Mouse (Mus musculus): ENCODE measurements at regions not wholly inside any gene's neighbourhood (a gene's known extent, or its start where the extent isn't known, plus 50 kb on each side); places are given as distances from the start of the nearest gene placed in this dataset.
A peak's percentile ranks its signal among the peaks of the same experiment; 100 is the strongest.

DNA sequence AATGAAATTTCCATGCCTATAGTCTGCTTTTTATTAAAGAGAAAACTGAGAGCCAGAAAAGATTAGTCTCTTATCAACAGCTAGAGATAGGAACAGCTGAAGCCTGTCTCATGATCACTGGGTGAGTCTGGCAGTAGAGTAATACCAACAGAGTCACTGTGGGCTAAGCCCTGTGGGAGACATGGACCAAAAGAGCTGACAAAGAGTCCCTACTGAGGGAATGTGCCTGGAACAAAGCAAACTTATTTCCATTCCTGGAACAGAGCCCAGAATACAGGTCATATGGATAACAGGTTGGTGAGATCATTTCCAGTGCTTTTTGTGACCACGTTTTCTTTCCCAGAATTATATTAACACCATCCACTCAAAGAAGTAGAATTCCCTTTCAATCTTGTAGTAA lies 237.4 kb downstream of the Tmsb4x start:
- DNase-seq (ENCODE audit: extremely low spot score) = no peak

DNA sequence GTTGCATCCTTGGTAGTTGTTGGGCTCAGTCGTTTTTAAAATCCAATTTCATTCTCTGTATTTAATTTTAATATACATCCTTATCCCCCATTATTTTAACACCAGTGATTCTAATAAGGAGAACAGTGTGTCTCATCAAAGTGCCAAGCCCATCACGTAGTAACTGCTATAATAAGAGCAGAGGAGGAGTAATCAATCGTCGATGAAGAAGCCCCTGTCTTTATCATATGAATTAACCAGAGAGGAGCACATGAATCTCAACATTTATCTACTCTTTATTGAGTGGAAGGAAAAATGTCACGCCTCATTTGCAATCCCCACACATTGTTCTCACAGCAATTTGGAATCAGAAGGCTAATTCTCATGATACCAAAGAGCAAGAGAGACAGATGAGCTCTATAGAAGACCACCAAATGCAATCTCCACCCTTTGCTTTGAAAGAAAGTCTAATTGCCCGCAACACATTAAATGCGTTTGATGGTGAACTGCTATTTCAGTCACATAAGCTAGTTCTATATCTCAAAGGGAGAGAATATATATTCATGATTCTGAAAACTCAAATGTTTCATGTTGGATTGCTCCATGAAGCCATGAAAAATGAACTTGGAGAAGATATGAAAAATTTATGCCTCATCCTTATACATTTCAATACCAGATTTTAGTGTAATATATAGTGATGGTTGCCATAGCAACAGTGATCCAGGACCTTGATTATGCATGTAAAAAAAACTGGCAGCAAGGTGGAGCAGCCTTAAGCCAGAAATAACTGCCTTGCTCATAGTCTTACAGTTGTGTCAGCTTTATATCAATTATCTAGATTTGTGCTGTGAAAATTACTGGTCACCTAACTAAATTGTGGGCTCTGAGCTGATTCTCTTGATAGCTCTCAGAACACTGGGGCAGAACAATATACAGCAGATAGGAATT lies 244.2 kb downstream of the Tmsb4x start:
- no peak for DNase-seq (ENCODE audit: extremely low spot score)

DNA sequence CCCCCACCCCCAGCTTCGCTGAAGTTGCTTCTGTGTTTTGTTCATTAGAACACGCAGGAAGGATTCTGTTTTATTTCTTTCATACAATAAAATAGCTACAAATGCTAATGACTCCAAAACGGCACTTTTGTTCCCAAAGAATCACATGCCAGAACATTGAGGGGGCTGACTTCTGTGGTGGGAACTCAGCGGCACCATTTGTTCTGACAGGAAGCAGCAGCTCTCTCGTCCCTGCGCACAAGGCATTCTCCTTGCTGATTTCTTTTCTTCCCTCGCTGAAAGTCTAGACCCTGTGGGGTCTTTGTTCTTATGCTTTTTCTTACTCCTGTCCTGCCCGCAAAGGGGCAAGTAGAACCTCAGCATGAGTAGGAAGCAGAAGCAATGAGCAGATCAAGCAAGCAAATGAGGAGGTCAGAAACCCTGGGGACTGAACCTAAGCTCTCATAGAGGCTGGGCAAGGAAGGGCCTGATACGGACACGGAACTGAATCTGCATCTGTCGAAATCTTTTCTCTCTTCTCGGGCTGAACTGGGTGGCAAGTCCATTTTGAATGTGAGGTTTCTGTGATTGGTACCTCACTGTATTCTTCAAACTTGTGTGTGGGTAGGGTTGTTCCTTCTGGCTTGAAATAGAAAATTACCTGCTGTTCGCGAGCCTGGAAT lies 256.5 kb downstream of the Tmsb4x start:
- DNase-seq (ENCODE audit: extremely low spot score) = no peak

DNA sequence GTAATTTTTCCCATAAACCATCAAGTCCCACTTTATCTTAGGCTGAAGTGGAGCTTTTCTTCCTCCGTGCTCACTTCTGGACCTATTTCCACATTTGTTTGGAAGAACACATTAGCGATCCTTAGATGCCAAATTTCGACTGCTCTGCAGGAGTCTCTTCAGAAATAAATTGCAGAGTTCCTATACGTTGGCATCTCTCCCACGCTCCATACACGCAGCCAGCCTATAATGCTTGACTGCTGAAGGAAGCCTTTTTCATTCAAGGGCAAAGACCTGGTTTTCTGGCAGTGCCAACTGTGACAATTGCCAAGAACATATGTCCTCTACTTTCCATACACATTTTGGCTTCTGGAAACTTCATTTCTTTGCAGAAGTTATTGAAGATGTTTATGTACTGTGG lies 258.1 kb downstream of the Tmsb4x start:
- no peak for DNase-seq (ENCODE audit: extremely low spot score)

DNA sequence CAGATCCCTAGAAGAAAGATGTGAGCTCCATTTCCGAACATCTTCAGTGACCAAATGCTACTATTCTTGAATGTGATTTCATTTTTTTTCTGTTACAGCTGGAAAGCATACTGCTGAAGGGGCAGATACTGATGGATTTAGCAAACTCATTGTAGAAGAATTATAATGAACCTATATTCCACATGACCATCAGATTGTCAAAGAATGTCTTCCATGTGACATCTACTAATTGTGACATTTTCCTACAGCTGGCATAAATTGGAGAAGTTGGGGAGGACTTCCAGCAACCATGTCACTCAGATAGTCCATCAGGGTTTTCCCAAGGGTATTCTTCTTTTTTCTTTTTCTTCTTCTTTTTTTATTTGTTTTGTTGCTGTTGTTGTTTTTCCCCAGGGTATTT lies 263.2 kb downstream of the Tmsb4x start:
- DNase-seq (ENCODE audit: extremely low spot score) = no peak

DNA sequence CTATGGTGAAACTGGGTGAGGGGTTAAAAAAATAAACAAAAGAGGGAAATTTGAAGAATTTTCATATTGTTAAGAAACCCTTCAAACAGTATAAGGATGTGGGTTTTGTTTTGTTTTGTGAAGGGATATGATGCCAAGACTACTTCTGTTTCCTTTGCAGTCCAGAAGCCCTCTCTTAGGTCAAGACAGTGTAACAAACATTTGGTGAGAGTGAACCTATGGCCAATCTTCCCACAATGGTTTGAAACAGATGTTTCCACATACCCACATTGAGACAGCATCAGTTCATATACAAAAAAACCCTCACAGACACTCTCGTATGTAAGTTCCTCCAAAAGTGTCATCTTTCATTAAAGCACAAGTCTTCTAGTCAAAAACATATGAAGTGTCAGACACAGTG lies 263.6 kb downstream of the Tmsb4x start:
- no peak for DNase-seq (ENCODE audit: extremely low spot score)

DNA sequence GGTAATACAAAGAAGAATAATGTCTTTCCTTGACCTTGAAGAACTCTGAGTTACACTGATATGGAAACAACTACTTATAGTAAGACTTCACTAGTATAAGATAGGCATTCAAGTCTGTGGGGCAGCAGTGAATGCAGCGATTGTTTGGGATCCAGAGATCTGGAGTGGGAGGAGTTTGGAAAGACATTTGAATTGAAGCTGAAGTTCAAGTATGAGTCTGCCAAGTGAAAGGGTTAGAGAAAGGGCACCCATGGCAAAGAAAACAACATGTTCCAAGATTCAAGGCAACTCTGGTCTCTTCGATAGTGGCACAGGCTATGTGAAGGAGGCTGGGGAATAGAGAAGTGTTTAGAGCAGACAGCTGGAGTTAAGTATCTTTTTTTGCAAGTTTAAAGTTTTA lies 275.3 kb downstream of the Tmsb4x start:
- DNase-seq (ENCODE audit: extremely low spot score) = no peak

DNA sequence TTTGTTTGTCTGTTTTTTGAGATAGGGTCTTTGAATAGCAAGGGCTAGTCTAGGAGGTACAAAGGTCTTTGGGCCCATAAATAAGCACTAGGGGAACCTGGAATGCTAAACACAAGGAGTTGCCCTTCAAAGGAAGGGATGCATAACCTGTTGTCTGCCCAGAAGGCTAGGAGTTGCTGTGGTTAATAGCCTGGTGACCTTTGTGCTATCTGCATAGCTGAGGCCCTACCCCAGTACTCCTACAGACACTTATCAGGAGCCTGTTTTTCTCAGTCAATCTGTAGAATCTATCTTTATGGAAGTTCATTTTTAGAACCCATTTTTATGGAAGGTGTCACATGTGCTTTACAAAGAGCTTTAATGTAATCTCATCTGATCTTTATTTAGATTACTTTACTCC lies 276.6 kb downstream of the Tmsb4x start:
- no peak for DNase-seq (ENCODE audit: extremely low spot score)

DNA sequence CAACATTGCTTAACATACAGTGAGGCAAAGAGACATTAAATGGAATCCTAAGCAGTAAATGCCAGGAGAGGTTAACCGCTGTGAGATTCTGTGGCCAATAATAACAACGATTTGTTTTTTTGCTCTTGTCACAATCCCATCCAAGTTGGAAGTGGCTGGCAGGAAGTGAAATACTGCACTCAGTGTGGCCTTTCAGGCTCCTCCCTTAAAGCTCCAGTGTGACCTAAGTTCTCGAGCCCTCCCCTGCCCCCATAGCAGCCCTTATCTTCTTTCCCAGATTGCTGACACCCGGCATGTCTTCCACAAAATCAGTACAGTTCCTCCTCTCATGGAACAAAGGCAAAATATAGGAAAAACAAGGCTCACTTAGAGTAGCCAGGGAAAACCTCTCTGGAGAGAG lies 278.1 kb downstream of the Tmsb4x start:
- peak; percentile 10 for DNase-seq (ENCODE audit: extremely low spot score)

DNA sequence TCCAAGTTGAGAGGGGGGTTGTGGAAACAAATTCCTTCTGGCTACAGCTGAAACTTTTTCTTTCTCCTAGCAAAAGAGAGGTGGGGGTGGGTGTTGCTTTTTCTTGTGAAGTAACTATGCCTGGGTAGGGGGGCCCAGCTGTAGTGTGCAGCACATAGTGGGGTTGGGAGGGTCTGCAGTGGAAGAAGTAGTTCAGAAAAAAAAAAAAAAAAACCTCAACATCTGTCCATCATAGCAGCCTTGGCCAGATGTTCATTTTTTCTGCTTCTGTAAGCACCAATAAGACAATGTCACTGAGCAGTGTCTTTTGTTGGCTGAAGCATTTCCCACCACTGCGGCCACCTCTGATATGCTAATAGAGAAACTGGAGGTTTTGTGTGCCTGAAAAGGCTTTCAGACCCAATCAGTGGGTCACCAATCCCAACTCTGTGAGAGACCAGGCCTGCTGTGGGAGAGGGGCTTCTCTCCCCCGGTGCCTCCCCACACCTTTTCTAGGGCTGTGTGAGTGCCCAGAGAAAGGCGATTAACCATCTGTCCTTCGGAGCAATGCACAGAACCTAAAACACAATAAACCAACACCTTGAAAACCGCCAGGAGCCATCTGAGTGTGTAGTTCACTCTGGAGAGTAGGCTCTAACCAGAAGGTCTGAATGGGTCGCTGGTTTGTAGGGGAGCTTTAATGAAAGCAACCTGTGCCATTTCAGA lies 279.2 kb downstream of the Tmsb4x start:
- DNase-seq (ENCODE audit: extremely low spot score) = peak; percentile 23

DNA sequence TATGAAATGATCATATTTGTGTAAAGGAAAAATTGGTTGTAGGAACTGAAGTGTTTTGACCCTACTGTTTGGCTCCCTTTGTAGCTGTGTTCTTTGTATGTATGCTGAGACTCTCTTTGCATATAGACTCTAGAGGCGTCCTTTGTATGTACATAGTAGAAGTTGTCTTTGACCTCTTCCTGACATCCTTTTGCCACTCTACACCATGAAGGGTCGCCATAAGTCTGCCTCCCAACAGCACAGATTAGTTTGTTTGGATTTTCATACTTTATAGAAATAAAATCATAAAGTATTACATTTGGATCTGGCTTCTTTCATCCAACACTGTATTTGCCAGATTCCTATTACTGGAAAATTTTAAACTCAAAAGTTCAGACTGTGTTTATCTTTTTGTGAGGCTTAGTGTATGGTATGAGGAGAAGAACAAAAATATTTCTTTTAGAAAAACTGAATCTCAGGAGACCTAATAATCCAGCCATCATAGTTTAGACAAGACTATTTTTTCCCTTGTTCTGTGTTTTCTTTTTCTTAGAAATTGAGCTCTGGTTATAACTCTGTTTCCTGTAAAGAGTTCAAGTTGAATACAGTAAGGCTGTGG lies 293.7 kb downstream of the Tmsb4x start:
- no peak for DNase-seq (ENCODE audit: extremely low spot score)

DNA sequence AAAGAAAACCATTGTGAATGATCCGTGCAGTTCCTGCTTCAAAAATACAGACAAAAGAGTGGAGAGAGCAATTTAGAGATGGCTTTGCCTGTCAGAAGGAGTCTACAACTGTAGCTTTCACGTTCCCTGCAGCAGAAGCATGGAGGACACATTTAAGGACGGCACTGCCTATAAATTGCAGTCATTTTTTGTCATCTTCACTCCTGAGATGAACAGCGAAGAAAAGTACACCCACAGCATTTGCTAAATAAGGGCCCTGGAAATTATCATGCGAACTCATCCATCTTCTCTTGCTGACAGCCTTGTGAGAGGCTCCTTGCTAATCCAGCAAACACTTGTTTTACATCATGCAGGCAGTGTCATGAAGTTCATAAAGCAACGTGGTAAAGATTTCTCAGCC lies 302.5 kb downstream of the Tmsb4x start:
- DNase-seq (ENCODE audit: extremely low spot score) = no peak

DNA sequence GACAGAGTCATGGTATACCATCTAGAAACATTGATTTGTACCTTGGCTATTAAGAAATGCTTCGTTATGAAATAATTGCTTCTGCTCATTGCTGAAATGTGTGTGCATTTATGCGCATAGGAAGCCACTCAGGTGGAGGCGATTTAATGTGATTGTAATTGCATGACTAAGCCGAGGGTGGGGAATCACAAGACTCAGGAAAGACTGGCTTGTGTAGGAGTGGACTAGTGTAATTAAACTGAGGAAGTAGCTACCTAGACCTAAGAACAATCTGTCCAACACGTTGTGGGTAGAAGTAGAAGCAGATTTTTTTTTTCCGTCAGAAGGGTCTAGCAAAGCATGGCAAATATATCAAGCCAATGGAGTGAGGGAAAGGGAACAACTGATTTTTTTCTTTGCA lies 308.4 kb downstream of the Tmsb4x start:
- DNase-seq (ENCODE audit: extremely low spot score) = no peak

DNA sequence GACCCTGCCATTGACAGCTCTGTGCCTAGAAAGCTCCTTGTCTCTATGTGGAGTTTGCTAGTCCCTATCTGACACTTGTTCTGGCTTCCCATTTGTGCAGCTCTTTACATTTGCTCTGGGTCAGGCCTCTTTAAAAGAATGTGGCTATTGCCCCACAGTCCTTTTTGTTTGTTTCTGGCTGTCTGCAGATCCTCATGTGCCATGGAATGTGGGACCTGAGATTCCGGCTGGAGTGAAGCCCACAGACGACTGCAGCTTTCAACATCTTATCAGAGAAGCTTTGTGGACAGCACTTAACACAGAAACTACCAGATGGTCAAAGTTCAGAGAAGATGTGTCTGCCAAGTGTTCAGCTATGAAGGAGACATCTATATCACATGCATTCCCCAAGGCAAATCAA lies 309.7 kb upstream of the Egfl6 start:
- no peak for DNase-seq (ENCODE audit: extremely low spot score)

DNA sequence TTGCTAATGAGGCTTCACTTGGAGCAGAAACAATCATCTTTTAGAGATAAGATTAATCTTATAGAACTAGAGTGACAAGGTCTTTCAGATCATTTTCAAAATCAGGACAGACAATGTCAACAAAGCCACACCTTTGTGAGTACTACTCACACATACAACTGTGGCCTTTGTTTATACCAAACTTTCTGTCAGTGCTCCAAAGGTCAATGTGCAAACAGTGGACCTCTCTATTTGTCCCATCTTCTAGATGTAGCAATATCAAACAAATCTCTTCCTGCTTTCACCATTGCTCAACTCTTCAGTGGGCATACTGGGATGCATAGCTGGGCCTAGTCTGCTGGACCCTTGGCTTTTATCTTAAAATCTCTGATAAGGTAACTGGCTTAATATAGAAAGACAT lies 300.9 kb upstream of the Egfl6 start:
- no peak for DNase-seq (ENCODE audit: extremely low spot score)

DNA sequence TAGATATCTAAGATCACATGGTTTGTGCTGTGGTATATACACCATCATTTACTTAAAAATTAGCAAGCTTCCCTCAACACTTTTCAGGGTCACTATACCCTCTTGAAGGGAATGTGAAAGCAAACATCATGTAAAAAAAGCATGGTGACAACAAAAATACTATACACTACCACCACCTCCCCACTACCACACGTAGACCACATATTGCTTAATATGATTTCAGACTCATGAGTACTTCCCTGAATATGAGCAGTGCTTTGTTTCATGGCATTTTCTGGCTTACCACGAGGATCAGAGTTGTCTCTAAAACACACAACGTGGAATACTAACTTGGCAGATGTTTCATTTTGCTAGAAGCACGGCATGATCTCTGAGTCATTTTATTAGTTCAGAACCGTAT lies 284.0 kb upstream of the Egfl6 start:
- no peak for DNase-seq (ENCODE audit: extremely low spot score)

DNA sequence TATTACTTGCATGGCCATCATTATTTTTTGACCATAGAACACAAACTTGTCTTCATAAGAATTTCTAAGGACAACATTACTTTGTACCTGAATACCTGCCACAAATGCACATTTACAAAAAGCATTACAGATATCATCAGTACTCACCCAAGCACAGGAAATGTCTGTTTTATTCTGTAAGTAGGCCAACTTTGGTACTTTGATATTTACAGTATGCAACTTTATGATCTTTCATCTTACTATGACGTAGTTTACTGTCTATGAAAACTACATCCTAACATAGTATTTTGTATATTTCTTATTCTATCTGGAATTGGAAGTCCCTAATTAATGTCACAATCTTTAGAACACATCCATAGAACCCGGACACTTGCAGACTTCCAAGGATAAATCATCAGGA lies 282.2 kb upstream of the Egfl6 start:
- no peak for DNase-seq (ENCODE audit: extremely low spot score)
